Mouse (Mus musculus): Measurements from ENCODE around the gene Cacna1a. TPM values are rescaled to one million over a fixed set of nuclear protein-coding genes. Genes with fewer than 3 reads are reported as not detected.

The Cacna1a gene
- polyA plus RNA-seq, 1 experiment, result 5.0 TPM

GRCm38 (mm10) chr8:84637946-84638554, 249.8 kb downstream of the Cacna1a start:
- DNase-seq (ENCODE audit: low spot score), result no peak

GRCm38 (mm10) chr8:84638555-84639161, 250.4 kb downstream of the Cacna1a start:
- peak; percentile 51 for DNase-seq (ENCODE audit: low spot score)

- peak; percentile 97 for DNase-seq (ENCODE audit: low spot score)
Measured at GRCm38 (mm10) chr8:84639162-84640009, 251.1 kb downstream of the Cacna1a start.

- DNase-seq (ENCODE audit: low spot score), result no peak
Measured at GRCm38 (mm10) chr8:84640010-84640588, 251.9 kb downstream of the Cacna1a start.

- DNase-seq (ENCODE audit: low spot score), result no peak
Measured at GRCm38 (mm10) chr8:84640617-84641294, 252.5 kb downstream of the Cacna1a start.

GRCm38 (mm10) chr8:84641578-84642361, 253.5 kb downstream of the Cacna1a start:
- no peak for DNase-seq (ENCODE audit: low spot score)

GRCm38 (mm10) chr8:84643019-84643418, 254.8 kb downstream of the Cacna1a start:
- no peak for DNase-seq (ENCODE audit: low spot score)

GRCm38 (mm10) chr8:84646800-84647199, 258.6 kb downstream of the Cacna1a start:
- no peak for DNase-seq (ENCODE audit: low spot score)

GRCm38 (mm10) chr8:84647461-84647901, 259.2 kb downstream of the Cacna1a start:
- no peak for DNase-seq (ENCODE audit: low spot score)

GRCm38 (mm10) chr8:84650213-84650612, 262.0 kb downstream of the Cacna1a start:
- DNase-seq (ENCODE audit: low spot score), result no peak

GRCm38 (mm10) chr8:84653092-84653631, 264.9 kb downstream of the Cacna1a start:
- no peak for DNase-seq (ENCODE audit: low spot score)

GRCm38 (mm10) chr8:84654597-84654996, 266.4 kb downstream of the Cacna1a start:
- DNase-seq (ENCODE audit: low spot score), result no peak

- no peak for DNase-seq (ENCODE audit: low spot score)
Measured at GRCm38 (mm10) chr8:84655336-84656190, 267.3 kb downstream of the Cacna1a start.

GRCm38 (mm10) chr8:84656191-84656525, 267.9 kb downstream of the Cacna1a start:
- DNase-seq (ENCODE audit: low spot score), result no peak

- peak; percentile 71 for DNase-seq (ENCODE audit: low spot score)
Measured at GRCm38 (mm10) chr8:84656641-84657126, 268.4 kb downstream of the Cacna1a start.

- DNase-seq (ENCODE audit: low spot score), result no peak
Measured at GRCm38 (mm10) chr8:84657203-84657602, 269.0 kb downstream of the Cacna1a start.

- DNase-seq (ENCODE audit: low spot score), result no peak
Measured at GRCm38 (mm10) chr8:84657680-84658079, 269.4 kb downstream of the Cacna1a start.

- no peak for DNase-seq (ENCODE audit: low spot score)
Measured at GRCm38 (mm10) chr8:84658951-84659350, 270.7 kb downstream of the Cacna1a start.
